Mouse (Mus musculus) MEL (cell line): ENCODE data around the gene Snapc4. TPM values are rescaled to one million over a fixed set of nuclear protein-coding genes. Genes with fewer than 3 reads are reported as not detected.

Experiments used
- DNase-seq: peaks from one replicate; pipeline ENCODE4 v3.0.0; 2011; ENCODE audit warnings: low read depth, low spot score
- H3K27ac ChIP-seq: 2 replicates; pipeline ENCODE4 v1.5.1; 2012; ENCODE audit warnings: low read depth, mild to moderate bottlenecking, control low read depth, low read length, moderate library complexity; ENCODE audit not compliant: control insufficient read depth
- H3K27me3 ChIP-seq, 2 experiments: fragments of 150-350 bp in 1 of 2; sonication (generic) in 1 of 2; 2 replicates each; pipeline ENCODE4 v1.6.1; 2012; ENCODE audit warnings: low read length in 2 of 2, mild to moderate bottlenecking in 2 of 2, improper control_type of control experiment in 1 of 2, moderate library complexity in 1 of 2; ENCODE audit not compliant: insufficient read depth in 2 of 2, control insufficient read depth in 1 of 2
- H3K36me3 ChIP-seq, 2 experiments: 2 replicates each; pipeline ENCODE4 v1.6.1; 2012 to 2014; ENCODE audit warnings: low read length in 2 of 2, improper control_type of control experiment in 1 of 2, inconsistent platforms in 1 of 2, mild to moderate bottlenecking in 1 of 2; ENCODE audit not compliant: insufficient read depth in 2 of 2, control insufficient read depth in 1 of 2
- H3K4me1 ChIP-seq, 2 experiments: fragments of 150-350 bp in 1 of 2; sonication (generic) in 1 of 2; 2 replicates each; pipeline ENCODE4 v1.6.1; 2012; ENCODE audit warnings: low read length in 2 of 2, improper control_type of control experiment in 1 of 2, mild to moderate bottlenecking in 1 of 2; ENCODE audit not compliant: insufficient read depth in 2 of 2, control insufficient read depth in 1 of 2
- H3K4me3 ChIP-seq, 2 experiments: fragments of 150-350 bp in 1 of 2; sonication (generic) in 1 of 2; 2 replicates each; pipeline ENCODE4 v1.5.1; 2012; ENCODE audit warnings: low read depth in 2 of 2, low read length in 2 of 2, mild to moderate bottlenecking in 2 of 2, moderate library complexity in 2 of 2, control low read depth in 1 of 2, improper control_type of control experiment in 1 of 2; ENCODE audit not compliant: control insufficient read depth in 1 of 2, insufficient read depth in 1 of 2
- H3K79me2 ChIP-seq: 2 replicates; pipeline ENCODE4 v1.6.1; 2012; ENCODE audit warnings: mild to moderate bottlenecking, low read length, moderate library complexity; ENCODE audit not compliant: control insufficient read depth, poor library complexity, insufficient read depth
- H3K9ac ChIP-seq: 2 replicates; pipeline ENCODE4 v1.6.1; 2012; ENCODE audit warnings: low read depth, mild to moderate bottlenecking, control low read depth, low read length, moderate library complexity; ENCODE audit not compliant: control insufficient read depth, poor library complexity, severe bottlenecking
- H3K9me3 ChIP-seq: fragments of 150-350 bp; sonication (generic); replicated peaks from 2 replicates; pipeline ENCODE4 v1.6.1; 2012; ENCODE audit warnings: mild to moderate bottlenecking, low read length, improper control_type of control experiment, moderate library complexity; ENCODE audit not compliant: insufficient read depth
- CTCF ChIP-seq, 3 experiments: IDR thresholded peaks in 2 of 3; conservative IDR thresholded peaks in 1 of 3; 2 replicates each; pipeline ENCODE4 v1.5.1; 2011 to 2012; ENCODE audit warnings: low read length in 3 of 3, low read depth in 2 of 3, mild to moderate bottlenecking in 2 of 3, improper control_type of control experiment in 1 of 3, inconsistent platforms in 1 of 3, mixed read lengths in 1 of 3, moderate library complexity in 1 of 3; ENCODE audit not compliant: control insufficient read depth in 1 of 3, insufficient read depth in 1 of 3, poor library complexity in 1 of 3, severe bottlenecking in 1 of 3
- ETS1 ChIP-seq: IDR thresholded peaks from 2 replicates; pipeline ENCODE4 v1.6.1; 2012; ENCODE audit warnings: low read depth, mild to moderate bottlenecking, inconsistent platforms, low read length, improper control_type of control experiment, moderate library complexity
- GABPA ChIP-seq: IDR thresholded peaks from 2 replicates; pipeline ENCODE4 v1.6.1; 2012; ENCODE audit warnings: low read depth, mild to moderate bottlenecking, inconsistent platforms, low read length, improper control_type of control experiment, moderate library complexity
- NRF1 ChIP-seq: IDR thresholded peaks from 2 replicates; pipeline ENCODE4 v1.6.1; 2014; ENCODE audit warnings: low read depth, mild to moderate bottlenecking, inconsistent platforms, low read length, improper control_type of control experiment, moderate library complexity; ENCODE audit not compliant: poor library complexity, insufficient read depth, severe bottlenecking
- TAL1 ChIP-seq: IDR thresholded peaks from 2 replicates; pipeline ENCODE4 v1.6.1; 2012; ENCODE audit warnings: mild to moderate bottlenecking, inconsistent platforms, low read length, moderate library complexity, mixed read lengths
- ZC3H11A ChIP-seq: IDR thresholded peaks from 2 replicates; pipeline ENCODE4 v1.6.1; 2012; ENCODE audit warnings: low read depth, mild to moderate bottlenecking, inconsistent platforms, low read length, improper control_type of control experiment
- polyA plus RNA-seq, 2 experiments: library from polyadenylated mRNA; stranded (reverse) in 1 of 2; unstranded in 1 of 2; fragments of >175 nt in 1 of 2; fragments of >200 nt in 1 of 2; gene quantifications; 2 replicates each; pipeline versions ENCODE4 v1.2.1 to v1.2.4; 2012; ENCODE audit warnings: low replicate concordance in 2 of 2, low read depth in 1 of 2; ENCODE audit not compliant: insufficient read length in 2 of 2, insufficient read depth in 1 of 2, missing spikeins in 1 of 2
- total RNA-seq: library from RNA; depleted of rRNA; stranded (reverse); fragments of 300-350 nt; gene quantifications from 2 replicates; pipeline ENCODE4 v1.2.3, GENCODE M21; 2012; rRNA removed

Snapc4 gene
- total and polyA plus RNA-seq, 3 experiments, result 49.3 to 57.6 TPM; not detected in 1

- no peaks in the 10 kb centered on the region for H3K79me2 ChIP-seq
- H3K9ac ChIP-seq, result no peak overlapping the region
- no peak for DNase-seq
- H3K4me1 ChIP-seq, result no peaks in the 10 kb centered on the region; a peak in 1 of 4 replicates
- H3K27me3 ChIP-seq, result peaks cover 0 to 2% of the 10 kb centered on the region in 2 experiments; a peak in 3 of 4 replicates
- no peaks in the 10 kb centered on the region for H3K9me3 ChIP-seq
- no peaks in the 10 kb centered on the region for H3K36me3 ChIP-seq
- TF ChIP-seq TAL1, result no peak
- TF ChIP-seq GABPA, result no peak
- no peak for TF ChIP-seq ETS1
- no peak for TF ChIP-seq NRF1
- no peak for TF ChIP-seq CTCF (IDR thresholded peaks at IDR 0.05 in 2 of 3, conservative IDR thresholded peaks at IDR 0.05 in 1 of 3; ENCODE audit: control insufficient read depth in 1 of 3, insufficient read depth in 1 of 3, low read depth in 2 of 3, low read length in 3 of 3, poor library complexity in 1 of 3, severe bottlenecking in 1 of 3)
- TF ChIP-seq ZC3H11A, result no peak
- H3K4me3 ChIP-seq, result no peak overlapping the region
- H3K27ac ChIP-seq, result no peak overlapping the region
These were observed 67.6 kb downstream of the Snapc4 start for GRCm38 (mm10) chr2:26312812-26313211.

Other genes with a start within 250 kb of the Snapc4 start
- not detected in 2 replicates for gene Lhx3, start 172.4 kb downstream of the Snapc4 start, total RNA-seq
- not detected for gene Lhx3, start 172.4 kb downstream of the Snapc4 start, polyA plus RNA-seq
- gene Qsox2, start 143.1 kb downstream of the Snapc4 start, total RNA-seq, result 13.4 and 17.0 TPM in 2 replicates
- gene Qsox2, start 143.1 kb downstream of the Snapc4 start, polyA plus RNA-seq, result 10 to 100 TPM in 1 of 2 experiments, not detected in 1; 12.1 TPM
- not detected in 2 replicates for gene Ccdc187, start 86.1 kb downstream of the Snapc4 start, total RNA-seq
- gene Ccdc187, start 86.1 kb downstream of the Snapc4 start, polyA plus RNA-seq, result not detected
- 1.4 and 1.7 TPM in 2 replicates for gene Gpsm1, start 65.1 kb downstream of the Snapc4 start, total RNA-seq
- gene Gpsm1, start 65.1 kb downstream of the Snapc4 start, polyA plus RNA-seq, result 1 to 10 TPM in 1 of 2 experiments, not detected in 1; 6.9 TPM
- gene Dnlz, start 28.5 kb downstream of the Snapc4 start, total RNA-seq, result 17.4 and 21.8 TPM in 2 replicates
- 10 to 100 TPM in 1 of 2 experiments, not detected in 1; 27.7 TPM for gene Dnlz, start 28.5 kb downstream of the Snapc4 start, polyA plus RNA-seq
- 0.16 and 0.35 TPM in 2 replicates for gene Card9, start 19.7 kb downstream of the Snapc4 start, total RNA-seq
- under 1 TPM in 1 of 2 experiments, not detected in 1; 0.72 TPM for gene Card9, start 19.7 kb downstream of the Snapc4 start, polyA plus RNA-seq
- 51.7 and 63.6 TPM in 2 replicates for gene Entr1, start 8.7 kb upstream of the Snapc4 start, total RNA-seq
- gene Entr1, start 8.7 kb upstream of the Snapc4 start, polyA plus RNA-seq, result 10 to 100 TPM in 1 of 2 experiments, not detected in 1; 71.1 TPM
- gene Pmpca, start 8.7 kb upstream of the Snapc4 start, total RNA-seq, result 87.6 and 96.5 TPM in 2 replicates
- 100 to 1,000 TPM in 1 of 2 experiments, 10 to 100 TPM in 1; 46.4 to 166 TPM for gene Pmpca, start 8.7 kb upstream of the Snapc4 start, polyA plus RNA-seq
- gene Inpp5e, start 28.6 kb upstream of the Snapc4 start, total RNA-seq, result 9.6 and 11.2 TPM in 2 replicates
- gene Inpp5e, start 28.6 kb upstream of the Snapc4 start, polyA plus RNA-seq, result 10 to 100 TPM in 1 of 2 experiments, not detected in 1; 17.5 TPM
- 20.3 and 21.4 TPM in 2 replicates for gene Sec16a, start 64.6 kb upstream of the Snapc4 start, total RNA-seq
- 10 to 100 TPM in 1 of 2 experiments, not detected in 1; 38.0 TPM for gene Sec16a, start 64.6 kb upstream of the Snapc4 start, polyA plus RNA-seq
- 0.39 TPM in 1 of 2 replicates, not detected in the other for gene Notch1, start 136.0 kb upstream of the Snapc4 start, total RNA-seq
- gene Notch1, start 136.0 kb upstream of the Snapc4 start, polyA plus RNA-seq, result under 1 TPM in 1 of 2 experiments, not detected in 1; 0.06 TPM
- 73.9 and 95.4 TPM in 2 replicates for gene Egfl7, start 199.4 kb upstream of the Snapc4 start, total RNA-seq
- gene Egfl7, start 199.4 kb upstream of the Snapc4 start, polyA plus RNA-seq, result 100 to 1,000 TPM in 1 of 2 experiments, not detected in 1; 125 TPM
- 0.15 TPM in 1 of 2 replicates, not detected in the other for gene Gm20532, start 206.0 kb upstream of the Snapc4 start, total RNA-seq
- gene Gm20532, start 206.0 kb upstream of the Snapc4 start, polyA plus RNA-seq, result not detected
- gene Agpat2, start 223.8 kb upstream of the Snapc4 start, total RNA-seq, result 21.0 and 22.3 TPM in 2 replicates
- gene Agpat2, start 223.8 kb upstream of the Snapc4 start, polyA plus RNA-seq, result 10 to 100 TPM in 1 of 2 experiments, not detected in 1; 42.4 TPM
- gene Fam69b, start 247.8 kb upstream of the Snapc4 start, total RNA-seq, result 0.33 and 0.42 TPM in 2 replicates
- under 1 TPM in 1 of 2 experiments, not detected in 1; 0.67 TPM for gene Fam69b, start 247.8 kb upstream of the Snapc4 start, polyA plus RNA-seq